Mouse (Mus musculus): ENCODE data around the gene Hoxc5. TPM values are rescaled to one million over a fixed set of nuclear protein-coding genes. Genes with fewer than 3 reads are reported as not detected.
A peak's percentile ranks its signal among the peaks of the same experiment; 100 is the strongest.

Gene Hoxc5
- polyA plus RNA-seq, 1 experiment = 7.6 TPM

DNA sequence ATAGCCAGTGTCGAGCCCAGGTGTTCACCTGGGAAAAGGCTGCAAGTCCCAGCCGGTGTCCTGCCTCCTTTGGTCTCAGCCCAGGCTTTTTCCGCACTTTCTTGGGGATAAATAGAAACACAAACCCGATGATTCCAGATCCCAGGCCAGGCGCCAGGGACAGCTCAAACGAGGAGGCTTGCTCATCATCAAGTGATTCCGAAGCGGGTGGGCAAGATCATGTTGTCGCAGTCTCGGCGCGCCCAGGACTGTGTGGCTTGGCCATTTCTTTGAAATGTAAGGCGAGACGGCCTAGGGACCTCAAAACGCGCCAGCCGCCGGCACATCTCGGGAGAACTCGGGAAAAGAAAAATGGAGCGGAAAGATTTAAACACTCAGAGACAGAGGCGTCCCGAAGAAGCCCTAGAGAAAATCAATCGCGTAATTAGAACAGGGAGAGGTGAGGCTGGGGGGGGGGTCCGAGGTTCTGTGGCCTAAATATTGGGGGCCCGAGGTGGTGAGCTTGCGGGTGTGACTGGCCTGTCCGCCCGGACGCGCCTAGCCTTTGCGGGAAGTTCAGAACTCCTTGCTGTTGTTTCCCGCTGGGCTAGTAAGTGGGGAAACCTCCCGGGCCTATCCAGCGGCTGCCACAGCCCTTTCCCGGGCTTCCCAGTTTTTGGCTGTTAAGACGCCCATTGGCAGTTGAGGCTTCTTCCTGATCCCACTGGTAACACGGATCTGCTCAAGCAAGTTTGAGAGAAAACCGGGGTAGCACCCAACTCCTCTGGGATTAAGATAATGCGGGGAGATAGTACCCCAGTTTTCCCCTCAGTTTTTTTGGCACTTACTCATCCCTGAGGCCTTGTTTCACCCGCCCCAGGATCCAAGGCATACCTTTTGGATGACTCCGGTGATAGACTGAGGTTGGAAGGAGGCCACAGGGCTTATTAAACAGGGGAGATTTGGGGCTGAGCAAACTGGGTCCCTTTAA, 60.3 kb downstream of the Hoxc5 start:
- TF ChIP-seq POLR2A (IDR thresholded peaks at IDR 0.05; ENCODE audit: low read depth, low read length) (0 out of 2 replicates have a peak, but pooled peaks have one; percentile 3), CTCF (IDR thresholded peaks at IDR 0.05; ENCODE audit: borderline replicate concordance, insufficient read depth, low read length) (no peak)
- peak overlapping the region; percentile 29 for H3K4me3 ChIP-seq (ENCODE audit: insufficient read depth, low read length)
- H3K4me1 ChIP-seq (ENCODE audit: control insufficient read depth, insufficient read depth, low read length) = peaks cover 3% of the 10 kb centered on the region
- peak overlapping the region; percentile 69 for H3K27ac ChIP-seq (ENCODE audit: insufficient read depth, low read length)

GRCm38 (mm10) chr15:103028916-103029512, 61.8 kb downstream of the Hoxc5 start:
- TF ChIP-seq CTCF (IDR thresholded peaks at IDR 0.05; ENCODE audit: borderline replicate concordance, insufficient read depth, low read length) (no peak), POLR2A (IDR thresholded peaks at IDR 0.05; ENCODE audit: low read depth, low read length) (no peak)
- Histone ChIP-seq H3K27ac (ENCODE audit: insufficient read depth, low read length) (no peak overlapping the region; the same call in 1 of the 2 replicates), H3K4me1 (ENCODE audit: control insufficient read depth, insufficient read depth, low read length) (peaks cover 5% of the 10 kb centered on the region)

GRCm38 (mm10) chr15:103030142-103030541, 62.9 kb downstream of the Hoxc5 start:
- H3K4me3 ChIP-seq (ENCODE audit: insufficient read depth, low read length) = no peak overlapping the region
- TF ChIP-seq POLR2A (IDR thresholded peaks at IDR 0.05; ENCODE audit: low read depth, low read length) = no peak
- no peak for TF ChIP-seq CTCF (IDR thresholded peaks at IDR 0.05; ENCODE audit: borderline replicate concordance, insufficient read depth, low read length)
- H3K27ac ChIP-seq (ENCODE audit: insufficient read depth, low read length) = no peak overlapping the region
- H3K4me1 ChIP-seq (ENCODE audit: control insufficient read depth, insufficient read depth, low read length) = peaks cover 5% of the 10 kb centered on the region

More at GRCm38 (mm10) chr15:103028916-103029512, 61.8 kb downstream of the Hoxc5 start:
- no peak overlapping the region for H3K4me3 ChIP-seq (ENCODE audit: insufficient read depth, low read length)

DNA sequence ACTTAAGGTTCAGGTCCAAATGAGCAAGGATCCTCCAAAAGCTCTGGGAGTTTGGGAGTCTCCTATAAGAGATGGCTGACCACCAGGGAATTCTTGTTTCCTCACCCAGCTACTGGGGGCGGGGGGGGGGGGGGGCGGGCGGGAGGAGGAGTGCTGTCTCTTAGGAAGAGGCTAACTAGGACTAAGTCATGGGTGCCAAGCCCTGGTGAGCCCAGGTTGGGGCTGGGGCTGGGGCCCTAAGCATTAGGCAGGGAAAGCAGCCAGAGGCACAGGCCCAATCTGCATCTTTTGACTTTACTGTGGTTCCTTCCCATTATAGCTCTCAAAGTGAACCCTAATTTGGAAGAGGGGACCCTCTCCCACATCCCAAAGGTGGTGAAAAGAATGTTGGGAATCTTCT, 64.9 kb downstream of the Hoxc5 start:
- H3K4me3 ChIP-seq (ENCODE audit: insufficient read depth, low read length) = no peak overlapping the region
- peak overlapping the region; percentile 42; the same call in 1 of the 2 replicates for H3K27ac ChIP-seq (ENCODE audit: insufficient read depth, low read length)
- peaks cover 5% of the 10 kb centered on the region for H3K4me1 ChIP-seq (ENCODE audit: control insufficient read depth, insufficient read depth, low read length)
- TF ChIP-seq POLR2A (IDR thresholded peaks at IDR 0.05; ENCODE audit: low read depth, low read length) (no peak), CTCF (IDR thresholded peaks at IDR 0.05; ENCODE audit: borderline replicate concordance, insufficient read depth, low read length) (no peak)

DNA sequence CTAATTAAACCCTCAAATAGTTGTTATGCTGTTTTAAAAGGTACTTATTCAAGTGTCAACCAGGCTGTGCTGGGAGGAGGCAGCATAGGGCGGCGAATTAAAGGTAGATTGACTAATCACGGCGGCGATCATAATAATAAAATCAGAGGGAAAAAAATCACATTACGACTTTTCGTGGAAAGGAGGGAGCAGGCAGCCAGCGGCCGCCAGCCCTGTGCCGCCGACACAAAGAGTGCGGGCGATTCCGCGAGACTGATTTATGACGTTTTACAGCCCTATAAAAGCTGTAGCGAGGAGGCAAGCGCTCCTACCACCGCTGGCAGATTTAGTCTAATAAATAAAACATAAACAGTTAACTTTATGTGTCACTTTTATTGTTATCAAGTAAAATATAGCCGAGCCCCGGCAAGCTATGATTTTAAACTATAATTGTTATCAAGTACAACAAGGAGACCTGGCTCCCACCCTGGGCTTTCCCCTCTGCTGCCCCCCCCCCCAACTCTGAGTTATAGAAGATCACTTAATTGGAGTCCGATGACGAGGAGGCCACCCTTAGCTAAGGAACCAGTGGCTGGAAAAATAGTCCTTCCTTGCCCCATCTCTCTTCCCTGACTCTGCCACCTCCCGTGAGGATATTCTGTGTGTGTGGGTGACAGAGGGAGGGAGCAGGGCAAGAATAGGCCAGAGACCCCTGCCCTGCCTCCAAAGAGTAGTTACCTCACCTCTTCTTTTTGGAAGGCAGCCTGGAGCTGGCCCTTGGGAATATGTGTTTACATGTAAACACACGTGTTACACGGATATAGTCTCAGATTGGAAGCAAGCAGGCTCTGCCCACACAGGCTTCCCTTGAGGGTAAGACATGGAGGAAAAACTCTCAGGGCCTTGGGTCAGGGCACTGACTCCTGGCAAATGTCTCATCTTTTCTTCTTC, 65.7 kb downstream of the Hoxc5 start:
- Histone ChIP-seq H3K4me1 (ENCODE audit: control insufficient read depth, insufficient read depth, low read length) (peaks cover 5% of the 10 kb centered on the region), H3K27ac (ENCODE audit: insufficient read depth, low read length) (peak overlapping the region; percentile 38; the same call in 1 of the 2 replicates), H3K4me3 (ENCODE audit: insufficient read depth, low read length) (no peak overlapping the region)
- TF ChIP-seq CTCF (IDR thresholded peaks at IDR 0.05; ENCODE audit: borderline replicate concordance, insufficient read depth, low read length) (no peak), POLR2A (IDR thresholded peaks at IDR 0.05; ENCODE audit: low read depth, low read length) (no peak)

- Histone ChIP-seq H3K4me3 (ENCODE audit: insufficient read depth, low read length) (peak overlapping the region; percentile 36), H3K4me1 (ENCODE audit: control insufficient read depth, insufficient read depth, low read length) (peaks cover 5% of the 10 kb centered on the region), H3K27ac (ENCODE audit: insufficient read depth, low read length) (peak overlapping the region; percentile 39; the same call in 1 of the 2 replicates)
- TF ChIP-seq POLR2A (IDR thresholded peaks at IDR 0.05; ENCODE audit: low read depth, low read length) = no peak
- TF ChIP-seq CTCF (IDR thresholded peaks at IDR 0.05; ENCODE audit: borderline replicate concordance, insufficient read depth, low read length) = no peak
Measured at GRCm38 (mm10) chr15:103034043-103034806, 67.0 kb downstream of the Hoxc5 start.

DNA sequence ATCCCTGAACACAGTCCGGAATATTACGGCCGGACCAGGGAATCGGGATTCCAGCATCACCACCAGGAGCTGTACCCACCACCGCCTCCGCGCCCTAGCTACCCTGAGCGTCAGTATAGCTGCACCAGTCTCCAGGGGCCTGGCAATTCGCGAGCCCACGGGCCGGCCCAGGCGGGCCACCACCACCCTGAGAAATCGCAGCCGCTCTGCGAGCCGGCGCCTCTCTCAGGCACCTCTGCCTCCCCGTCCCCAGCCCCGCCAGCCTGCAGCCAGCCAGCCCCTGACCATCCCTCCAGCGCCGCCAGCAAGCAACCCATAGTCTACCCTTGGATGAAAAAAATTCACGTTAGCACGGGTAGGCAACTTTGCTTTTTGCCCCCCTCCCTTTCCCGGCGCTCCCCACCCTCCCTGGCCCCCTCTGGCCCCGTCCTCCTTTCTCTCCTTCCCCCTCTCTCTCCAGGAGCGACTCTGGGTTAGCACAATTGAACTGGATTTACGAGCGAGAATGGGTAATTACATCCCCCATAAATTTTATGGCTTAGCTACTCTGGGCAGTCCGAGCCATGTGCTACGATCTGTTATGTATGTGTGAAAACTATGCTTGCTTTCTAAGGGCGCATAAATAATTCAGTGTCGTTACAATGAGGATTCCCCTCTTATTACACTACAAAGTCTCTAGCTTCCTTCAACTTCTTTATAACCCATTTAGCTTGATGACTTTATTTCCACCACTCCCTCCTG, 67.7 kb downstream of the Hoxc5 start:
- TF ChIP-seq POLR2A (IDR thresholded peaks at IDR 0.05; ENCODE audit: low read depth, low read length) (no peak), CTCF (IDR thresholded peaks at IDR 0.05; ENCODE audit: borderline replicate concordance, insufficient read depth, low read length) (no peak)
- Histone ChIP-seq H3K4me1 (ENCODE audit: control insufficient read depth, insufficient read depth, low read length) (peaks cover 5% of the 10 kb centered on the region), H3K4me3 (ENCODE audit: insufficient read depth, low read length) (peak overlapping the region; percentile 36), H3K27ac (ENCODE audit: insufficient read depth, low read length) (peak overlapping the region; percentile 39; the same call in 1 of the 2 replicates)

DNA sequence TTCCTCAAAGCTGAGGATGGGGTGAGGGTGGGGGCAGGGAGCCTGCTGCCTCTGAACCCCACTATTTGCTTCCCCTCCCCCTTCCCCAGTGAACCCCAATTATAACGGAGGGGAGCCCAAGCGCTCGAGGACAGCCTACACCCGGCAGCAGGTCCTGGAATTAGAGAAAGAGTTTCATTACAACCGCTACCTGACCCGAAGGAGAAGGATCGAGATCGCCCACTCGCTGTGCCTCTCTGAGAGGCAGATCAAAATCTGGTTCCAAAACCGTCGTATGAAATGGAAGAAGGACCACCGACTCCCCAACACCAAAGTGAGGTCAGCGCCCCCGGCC, 68.3 kb downstream of the Hoxc5 start:
- Histone ChIP-seq H3K4me1 (ENCODE audit: control insufficient read depth, insufficient read depth, low read length) (peaks cover 5% of the 10 kb centered on the region), H3K27ac (ENCODE audit: insufficient read depth, low read length) (no peak overlapping the region), H3K4me3 (ENCODE audit: insufficient read depth, low read length) (peak overlapping the region; percentile 36)
- TF ChIP-seq CTCF (IDR thresholded peaks at IDR 0.05; ENCODE audit: borderline replicate concordance, insufficient read depth, low read length) (no peak), POLR2A (IDR thresholded peaks at IDR 0.05; ENCODE audit: low read depth, low read length) (no peak)
